Mouse (Mus musculus) E14TG2a.4 (cell line): ENCODE measurements around the gene Dlg4.

Source experiments
- CTCF ChIP-seq: conservative IDR thresholded peaks from 2 replicates; pipeline ENCODE4 v1.5.1; 2014; ENCODE audit warnings: low read length
- NANOG ChIP-seq: IDR thresholded peaks from 2 replicates; pipeline ENCODE4 v1.6.1; 2014; ENCODE audit warnings: borderline replicate concordance, low read length, mixed read lengths
- POU5F1 ChIP-seq: IDR thresholded peaks from 2 replicates; pipeline ENCODE4 v1.6.1; 2014; ENCODE audit warnings: low read length, borderline replicate concordance

- TF ChIP-seq CTCF (peak; percentile 62), NANOG (no peak), POU5F1 (no peak)
Measured at GRCm38 (mm10) chr11:70063053-70063452, 46.3 kb downstream of the Dlg4 start.
